Mouse (Mus musculus): ENCODE results near the gene Sft2d1.

GRCm38 (mm10) chr17:8283526-8284253 is 27.2 kb upstream of the Sft2d1 start:
- peak; percentile 24; the same call in 1 of the 2 replicates for TF ChIP-seq CTCF (IDR thresholded peaks at IDR 0.05; ENCODE audit: extremely low read depth, insufficient read length, insufficient replicate concordance, low read depth, low read length)
- TF ChIP-seq POLR2A (IDR thresholded peaks at IDR 0.05; ENCODE audit: low read depth, low read length): peak; percentile 93

Data from small intestine, adult 2 months (tissue).